Mouse (Mus musculus) heart, adult 8-10 months (tissue): ENCODE results near the gene Pcsk2. TPM values are rescaled to one million over a fixed set of nuclear protein-coding genes. Genes with fewer than 3 reads are reported as not detected.

Experiments used
- DNase-seq: peaks from one replicate; pipeline ENCODE4 v3.0.0; 2022; ENCODE audit warnings: low spot score
- total RNA-seq, 4 experiments: library from RNA; stranded (reverse); gene quantifications; 2 replicates each; pipeline ENCODE4 v1.2.4; 2022

Gene Pcsk2
- under 1 TPM in 2 of 4 experiments, not detected in 2; 0.06 TPM for total RNA-seq

DNA sequence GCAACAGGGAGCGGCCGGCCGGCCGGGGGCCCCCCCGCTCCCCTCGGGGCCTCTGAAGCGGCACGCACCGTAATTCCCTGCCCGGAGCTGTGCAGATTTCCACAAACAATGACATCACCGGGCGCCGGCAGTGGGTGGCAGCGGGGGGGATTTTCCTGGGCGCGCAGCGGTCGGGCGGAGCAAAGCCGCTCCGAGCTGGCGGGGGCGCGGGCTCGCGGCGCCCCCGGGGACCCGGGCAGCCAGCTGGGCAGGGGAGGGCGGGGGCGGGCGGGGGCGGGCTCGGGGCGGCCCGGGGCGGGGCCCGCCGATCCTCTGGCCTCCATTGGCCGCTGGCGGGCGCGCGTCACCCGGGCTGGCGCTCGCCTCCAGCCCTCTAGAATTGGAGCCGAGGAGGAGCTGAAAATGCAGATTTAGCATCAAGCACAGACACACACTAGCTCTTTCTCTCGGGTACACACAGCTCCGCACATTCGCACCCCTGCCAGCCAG is at the start of gene Pcsk2:
Gene Pcsk2, plus strand, starts transcription at position 399 of the 489 bp plus-strand sequence.
- DNase-seq: no peak

DNA sequence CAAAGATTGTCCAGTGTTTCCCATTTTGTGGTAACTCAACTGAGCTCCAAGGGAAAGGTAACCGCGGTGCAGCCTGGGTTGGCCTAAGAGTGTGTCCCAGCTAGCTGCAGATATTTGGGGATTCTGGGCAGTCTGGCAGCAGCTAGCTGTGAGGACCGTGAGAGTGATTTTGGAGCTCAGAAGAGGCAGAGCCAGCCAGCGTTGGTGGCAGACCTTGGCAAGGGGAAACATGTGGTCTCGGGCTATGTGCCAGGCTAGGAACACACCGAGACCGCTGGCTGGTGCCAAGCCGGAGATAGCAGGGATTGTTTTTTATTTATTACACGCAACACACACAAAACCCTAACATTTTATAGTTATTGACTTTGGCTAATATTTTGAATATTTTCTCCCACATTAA is 45.1 kb upstream of the Pcsk2 start:
- no peak for DNase-seq

DNA sequence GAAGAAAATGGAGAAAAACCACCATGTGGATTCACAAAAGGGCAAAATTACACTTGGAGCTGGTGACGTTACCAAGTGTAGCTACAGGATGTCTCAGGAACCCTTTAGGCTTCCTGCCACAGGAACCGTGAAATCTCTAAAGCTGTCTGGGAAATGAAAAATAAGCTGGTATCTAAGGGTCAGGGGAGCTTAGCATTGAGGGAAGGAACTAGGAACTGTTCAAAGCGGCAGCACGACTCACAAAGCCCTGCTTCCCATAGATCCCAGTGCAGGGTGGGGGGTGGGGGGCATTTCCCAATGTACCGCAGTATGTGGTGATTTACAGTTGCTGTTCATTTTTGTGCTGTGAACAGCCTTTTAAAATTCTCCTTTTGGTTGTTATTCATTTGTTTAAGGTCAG is 44.2 kb upstream of the Pcsk2 start:
- no peak for DNase-seq

DNA sequence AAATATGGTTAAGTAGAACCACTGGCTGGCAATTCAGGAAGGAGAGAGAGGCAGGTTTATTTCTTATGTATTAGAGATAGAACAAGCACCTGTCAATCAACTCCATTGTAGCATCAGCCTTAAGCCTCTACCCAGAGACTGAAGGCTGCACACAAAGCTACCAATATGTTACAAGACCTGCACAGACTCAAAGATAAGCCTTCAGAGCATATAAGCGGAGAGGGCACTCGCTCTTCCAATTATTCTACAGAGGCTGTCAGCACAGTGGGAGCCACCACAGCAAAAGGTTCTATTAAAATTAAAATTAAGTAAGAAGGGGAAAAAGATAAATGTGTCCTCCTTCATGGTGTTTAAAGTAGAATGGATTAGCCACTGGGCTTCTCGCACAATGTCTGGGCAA is 43.8 kb upstream of the Pcsk2 start:
- no peak for DNase-seq

DNA sequence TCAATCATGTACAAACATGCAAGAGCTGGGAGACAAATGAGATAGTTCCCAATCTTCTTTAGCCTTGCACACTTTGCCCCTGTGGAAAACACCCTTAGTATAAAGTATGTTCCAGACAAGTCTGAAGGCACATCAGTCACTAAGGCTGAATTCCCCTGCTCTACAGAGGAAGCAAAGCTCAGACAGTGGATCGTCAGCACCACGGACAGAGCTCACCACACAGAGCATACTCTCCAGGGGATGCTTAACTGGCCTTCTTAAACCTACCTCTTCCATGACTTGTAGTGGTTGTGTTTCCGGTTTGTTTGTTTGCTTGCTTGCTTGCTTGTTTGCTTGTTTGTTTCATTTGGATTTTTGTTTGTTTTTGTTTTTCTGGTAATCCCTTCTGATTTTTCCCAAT is 9.5 kb upstream of the Pcsk2 start:
- DNase-seq: no peak

DNA sequence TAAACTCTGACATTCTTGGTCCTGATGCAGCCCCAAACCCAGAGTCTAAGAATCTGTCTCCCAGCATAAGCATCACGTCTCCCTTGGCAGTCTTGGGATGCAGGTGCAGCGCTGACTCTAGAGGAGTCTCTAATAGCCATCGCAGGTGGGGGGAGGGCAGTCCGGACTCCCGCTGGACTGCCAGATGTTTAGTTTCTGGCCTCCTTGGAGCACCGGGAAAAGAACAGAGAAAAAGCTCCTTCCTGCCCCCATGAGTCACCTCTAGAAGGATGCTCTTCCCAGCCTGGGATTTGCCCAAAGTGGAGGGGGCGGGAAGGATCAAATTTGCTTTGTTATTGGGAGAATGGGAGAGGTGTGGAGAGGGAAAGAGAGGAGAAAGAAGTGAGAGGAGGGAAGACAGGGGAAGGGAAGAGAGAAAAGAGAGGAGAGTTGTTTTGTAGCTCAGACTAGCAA is 631 bp upstream of the Pcsk2 start:
- DNase-seq: no peak

DNA sequence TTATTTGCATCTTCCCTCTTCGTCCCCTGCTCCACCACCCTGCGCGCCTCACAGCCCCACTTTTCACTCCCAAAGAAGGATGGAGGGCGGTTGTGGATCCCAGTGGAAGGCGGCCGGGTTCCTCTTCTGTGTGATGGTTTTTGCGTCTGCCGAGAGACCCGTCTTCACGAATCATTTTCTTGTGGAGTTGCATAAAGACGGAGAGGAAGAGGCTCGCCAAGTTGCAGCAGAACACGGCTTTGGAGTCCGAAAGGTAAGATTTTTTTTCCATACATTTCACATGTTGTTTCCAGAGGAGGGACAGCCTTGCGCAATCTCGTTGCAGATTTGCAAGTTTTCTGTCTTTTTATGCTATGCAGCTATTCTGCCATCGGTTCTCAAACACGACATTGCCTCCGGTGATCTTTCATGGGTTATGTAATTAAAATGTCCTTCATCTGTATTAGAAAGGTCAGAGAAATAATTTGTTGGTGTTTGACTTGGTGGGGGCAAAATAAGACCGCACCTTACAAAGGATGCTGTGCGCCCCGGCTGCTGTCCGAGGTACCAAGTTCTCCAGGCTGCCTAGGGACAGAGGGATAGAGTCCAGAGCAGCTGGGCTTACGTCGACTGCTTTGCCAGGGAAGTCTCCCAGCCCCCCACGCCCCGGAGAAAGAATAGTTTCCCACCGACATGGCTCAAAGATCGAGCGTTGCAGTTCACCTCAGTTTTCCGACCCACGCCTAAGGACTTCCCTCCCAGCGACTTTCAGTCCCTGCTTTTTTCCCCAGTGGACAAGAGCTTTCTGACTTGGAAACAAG is 656 bp downstream of the Pcsk2 start:
- no peak for DNase-seq

DNA sequence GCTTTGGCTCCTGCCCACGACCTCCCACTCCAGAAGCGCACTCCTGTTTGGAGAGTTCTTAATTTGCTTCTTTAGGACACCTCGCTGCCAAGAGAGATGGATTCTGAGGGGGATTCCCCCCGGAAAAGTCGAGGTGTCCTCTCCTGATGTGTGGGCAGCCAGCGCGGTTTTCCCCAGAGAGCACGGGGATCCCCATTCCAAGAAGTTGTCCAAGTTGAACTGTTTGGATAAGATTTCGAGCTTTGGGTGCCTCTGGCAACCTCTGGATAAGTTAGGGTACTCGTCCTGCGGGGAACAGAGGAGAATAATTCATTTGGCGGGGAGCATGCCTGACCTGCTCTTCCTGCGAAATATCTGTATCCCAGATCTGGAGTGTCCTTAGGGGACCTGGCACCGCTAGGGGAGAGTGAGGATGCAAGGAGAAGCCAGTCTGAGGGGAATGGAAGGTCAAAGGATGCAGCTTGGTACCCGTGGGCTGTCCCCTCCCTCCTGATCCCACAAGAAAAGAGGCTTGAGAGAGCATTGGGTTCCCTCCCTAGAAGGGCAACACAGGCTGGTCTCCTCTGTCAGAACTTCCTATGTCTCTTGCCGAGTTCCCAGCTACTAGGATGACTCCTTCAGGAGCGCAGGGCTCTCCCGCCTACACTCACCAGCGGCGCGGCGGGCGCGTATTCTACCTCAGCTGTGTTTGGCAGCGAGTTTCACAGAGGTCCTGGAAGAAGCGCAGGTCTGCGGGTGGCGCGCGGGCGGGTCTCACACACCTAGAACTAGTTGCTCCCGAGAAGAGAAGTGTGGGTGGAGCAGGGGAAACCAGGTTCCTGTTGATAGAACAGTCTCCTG is 1.5 kb downstream of the Pcsk2 start:
- DNase-seq: no peak

DNA sequence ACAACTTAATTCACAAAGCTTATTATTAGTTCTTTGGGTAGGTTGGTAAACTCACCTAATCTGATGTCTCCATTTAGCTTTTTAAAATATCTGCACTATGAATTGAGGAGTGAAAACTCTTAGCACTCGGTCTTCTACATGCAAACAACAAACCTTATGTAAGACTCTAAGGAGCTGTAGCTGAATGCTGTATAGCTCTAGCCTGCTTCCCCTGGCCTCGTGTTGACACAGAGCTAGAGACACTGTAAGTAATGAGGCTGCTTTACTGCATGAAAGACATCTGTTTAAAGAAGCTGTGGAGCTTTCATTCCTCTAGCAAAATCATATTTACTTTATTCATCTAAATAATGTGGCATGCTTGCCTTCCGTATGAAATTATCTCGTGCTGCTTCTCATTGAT is 14.4 kb downstream of the Pcsk2 start:
- DNase-seq: no peak

DNA sequence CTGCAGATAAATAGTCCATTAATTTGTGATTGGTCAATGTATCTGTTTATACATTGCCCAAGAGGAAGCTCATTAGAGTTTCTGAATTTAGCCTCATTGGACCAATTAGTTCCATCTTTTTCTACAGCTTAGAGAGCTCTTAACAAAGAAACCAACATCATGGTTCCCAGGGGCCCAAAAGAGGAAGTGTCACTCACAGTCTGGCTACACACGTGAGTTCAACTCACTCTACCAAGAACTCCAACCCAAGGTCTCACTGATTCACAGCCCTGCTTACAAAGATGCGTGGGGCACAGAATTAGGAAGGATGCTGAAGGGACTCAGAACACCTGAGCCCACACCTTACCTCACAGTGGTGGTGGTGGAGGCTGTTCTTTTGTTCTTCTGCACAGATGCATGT is 19.1 kb downstream of the Pcsk2 start:
- no peak for DNase-seq

DNA sequence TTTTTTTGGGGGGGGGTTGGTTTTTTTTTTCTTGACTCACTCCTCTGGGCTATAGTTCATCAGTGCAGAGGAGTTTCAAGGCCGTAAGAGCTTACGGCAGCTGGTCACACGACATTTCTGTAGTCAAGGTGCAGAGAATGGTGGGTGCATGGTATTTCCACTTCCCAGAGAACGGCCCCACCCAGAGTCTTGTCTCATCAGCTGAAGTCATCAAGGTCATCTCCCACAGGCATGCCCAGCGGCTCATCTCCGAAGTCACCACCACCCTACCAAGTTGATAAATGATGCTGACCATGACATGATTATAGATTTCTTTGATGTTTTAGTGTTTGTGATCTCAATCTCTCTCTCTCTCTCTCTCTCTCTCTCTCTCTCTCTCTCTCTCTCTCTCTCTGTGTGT is 20.0 kb downstream of the Pcsk2 start:
- DNase-seq: no peak

DNA sequence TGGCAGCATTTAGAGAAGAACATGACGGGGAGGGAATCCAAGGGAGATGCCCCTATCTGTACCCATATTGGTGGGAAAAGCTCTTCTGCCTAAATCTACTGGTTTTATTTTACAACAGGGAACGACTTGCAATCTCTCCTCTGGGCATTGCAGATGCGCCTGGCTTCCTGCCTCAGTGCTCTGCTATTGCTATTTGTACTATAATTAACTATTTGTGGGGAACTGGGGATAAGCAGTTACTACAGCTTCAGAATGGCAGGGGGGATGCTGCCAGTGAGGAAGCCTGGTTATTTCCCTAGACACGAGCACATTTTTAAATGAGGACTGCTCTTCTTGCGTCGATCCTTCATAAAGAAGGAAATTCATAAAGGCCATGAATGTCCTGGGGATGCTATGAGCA is 39.4 kb downstream of the Pcsk2 start:
- no peak for DNase-seq

DNA sequence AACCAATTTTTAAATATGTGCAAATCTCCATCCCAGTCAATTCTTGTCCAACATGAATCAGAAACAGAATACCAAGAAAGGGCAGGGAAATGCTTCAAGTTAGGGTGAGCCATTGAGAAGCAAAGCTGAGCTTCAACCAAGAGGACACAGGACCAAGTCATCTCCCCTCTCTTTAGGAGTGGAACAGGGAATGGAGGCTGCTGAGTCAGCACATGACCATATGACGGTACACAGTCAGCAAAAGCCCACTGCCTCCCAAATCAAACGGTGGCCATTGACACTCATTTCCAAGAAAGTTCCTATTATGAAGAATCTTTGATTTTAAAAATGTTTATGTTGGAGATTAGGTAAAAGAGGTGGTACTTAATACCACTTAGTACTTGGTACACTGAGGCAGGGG is 44.4 kb downstream of the Pcsk2 start:
- DNase-seq: no peak

DNA sequence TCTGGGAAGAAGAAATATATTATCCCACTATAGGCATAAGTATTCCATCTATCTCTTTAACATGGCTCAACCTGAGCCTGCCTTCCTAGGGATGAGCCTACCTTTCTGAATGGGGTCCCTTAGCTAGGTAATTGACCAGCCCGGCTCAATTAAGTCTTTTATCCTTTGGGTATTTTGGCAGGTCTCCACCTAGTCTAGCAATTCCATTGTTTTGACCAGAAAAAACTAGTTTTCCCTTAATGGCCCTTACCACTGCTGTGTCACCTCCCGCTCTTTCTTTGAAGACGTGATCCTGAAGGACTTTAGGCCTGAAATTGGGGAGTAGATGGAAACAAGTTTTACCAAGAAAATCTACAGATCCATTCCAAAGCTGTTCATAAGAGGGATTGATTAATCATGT is 57.1 kb downstream of the Pcsk2 start:
- DNase-seq: no peak

DNA sequence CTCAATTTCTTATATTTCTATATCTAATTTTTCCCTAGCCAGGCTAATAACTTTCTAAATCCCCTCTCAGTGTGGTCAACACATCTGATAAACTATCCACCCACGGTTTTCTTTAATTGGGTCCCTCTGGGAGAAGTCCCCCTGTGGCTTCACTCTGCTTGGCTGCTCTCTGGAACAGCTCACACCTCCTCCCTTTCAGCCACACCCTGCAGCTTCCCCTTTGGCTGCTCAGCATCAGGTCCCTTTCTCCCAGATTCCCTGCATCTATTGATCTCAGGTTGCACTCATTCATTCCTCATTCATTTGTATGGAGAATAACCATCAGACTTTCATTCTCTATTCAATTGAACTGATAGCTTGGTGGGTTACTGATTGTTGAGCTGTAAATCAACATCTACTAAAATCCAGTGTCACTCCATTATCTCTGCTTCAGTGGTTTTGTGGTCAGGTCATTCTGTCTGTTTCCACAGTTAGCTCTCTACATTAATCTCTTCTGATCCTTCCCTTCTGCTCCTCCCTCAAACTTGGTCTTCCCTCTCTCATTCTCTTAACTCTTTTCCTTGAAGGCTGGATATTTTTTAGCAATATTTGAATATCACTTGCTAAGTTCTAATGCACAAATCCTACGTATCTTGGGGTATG is 58.0 kb downstream of the Pcsk2 start:
- DNase-seq: no peak

DNA sequence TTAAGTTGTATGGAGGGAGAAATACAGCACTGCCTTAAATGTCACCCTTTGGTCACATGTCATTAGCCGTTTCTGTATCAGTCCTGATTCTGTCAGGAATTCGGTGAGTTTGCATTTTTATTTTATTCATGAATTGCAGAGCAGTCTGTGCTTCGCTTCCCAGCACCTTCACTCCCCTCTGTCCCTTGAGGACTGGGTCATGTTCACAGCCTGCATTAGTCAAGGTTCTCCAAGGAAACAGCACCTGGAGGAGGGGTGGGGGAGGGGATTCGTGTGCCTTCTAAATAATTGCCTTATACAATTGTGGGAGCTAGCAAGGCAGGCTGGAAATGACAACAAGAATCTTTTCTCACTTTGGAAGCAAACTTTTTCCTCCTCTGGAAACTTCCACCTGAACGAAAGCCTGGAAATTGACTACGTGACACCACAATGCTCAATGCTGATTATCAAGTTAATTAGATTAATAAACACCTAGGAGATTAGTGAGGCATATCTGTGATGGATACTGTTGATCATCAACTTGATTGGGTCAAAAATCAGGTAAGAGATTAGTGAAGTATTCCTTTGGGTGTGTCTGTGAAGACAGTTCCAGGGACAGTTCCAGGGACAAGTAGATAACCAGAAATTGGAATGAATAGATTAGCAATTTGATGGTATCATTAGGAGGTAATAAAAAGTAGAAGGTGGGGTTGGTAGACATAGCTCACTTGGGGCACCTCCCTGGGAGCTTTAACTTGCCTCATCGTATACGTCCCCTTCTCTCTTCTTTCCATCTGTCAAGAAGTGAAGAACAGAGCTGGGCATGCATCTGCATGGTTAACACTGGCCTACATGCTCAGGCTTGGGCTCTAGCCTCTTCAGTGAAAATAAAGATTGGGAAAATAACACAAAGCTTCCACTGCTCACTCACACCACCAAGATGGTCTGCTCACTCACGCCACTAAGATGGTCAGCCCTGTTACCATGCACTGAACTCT is 64.7 kb downstream of the Pcsk2 start:
- no peak for DNase-seq

DNA sequence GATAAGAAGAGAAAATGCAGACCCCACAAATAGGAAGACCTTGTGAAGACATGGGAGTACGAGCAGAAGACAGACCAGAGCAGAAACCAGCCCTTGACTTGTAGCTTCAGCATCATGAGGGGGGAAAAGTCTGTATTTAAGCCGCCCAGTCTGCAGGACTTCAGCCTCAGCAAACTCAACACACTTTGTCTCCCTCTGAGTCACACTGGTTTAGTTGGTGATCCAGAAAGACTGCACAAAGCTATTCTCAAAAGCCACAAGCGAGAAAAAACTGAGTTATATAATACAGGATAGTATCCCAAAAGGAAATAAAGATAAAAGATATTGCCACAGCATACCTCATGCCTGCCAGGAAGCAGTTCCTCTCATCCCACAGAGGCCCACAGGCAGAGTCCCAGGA is 67.5 kb downstream of the Pcsk2 start:
- no peak for DNase-seq

DNA sequence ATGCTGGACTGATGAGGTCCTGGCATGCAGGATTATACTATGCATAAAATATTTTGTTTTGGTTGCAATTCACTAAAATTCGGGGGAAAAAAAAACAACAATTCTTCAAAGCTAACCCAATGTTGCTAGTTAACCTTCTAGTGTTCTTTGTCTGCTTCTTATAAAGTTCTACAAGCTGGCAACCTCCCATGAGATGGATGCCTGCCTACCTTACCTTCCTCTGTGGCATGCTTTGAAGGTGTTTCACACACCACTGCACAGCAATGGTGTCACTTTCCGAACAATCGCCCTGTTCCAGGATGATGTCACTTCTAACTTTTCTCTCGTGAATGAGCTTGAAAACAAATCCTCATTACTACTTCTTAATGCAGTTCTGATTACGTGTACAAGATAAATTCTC is 68.8 kb downstream of the Pcsk2 start:
- DNase-seq: no peak

DNA sequence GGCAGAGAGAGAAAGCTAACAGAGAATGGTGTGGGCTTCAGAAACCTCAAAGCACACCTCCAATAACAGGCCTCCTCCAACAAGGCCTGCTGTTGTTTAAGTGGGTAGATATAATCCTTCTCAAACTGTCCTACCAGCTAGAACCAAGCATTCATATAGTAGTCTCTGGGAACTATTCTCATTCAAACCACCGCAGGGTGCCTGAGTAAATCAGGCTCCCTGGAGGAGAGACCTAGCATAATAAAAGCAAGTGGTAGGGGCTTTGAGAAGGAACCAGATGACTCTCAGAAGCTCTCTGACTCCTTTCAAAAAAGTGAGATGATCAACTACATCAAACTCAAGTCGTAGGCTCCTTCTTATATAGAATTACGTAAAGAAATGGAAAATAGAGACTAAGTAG is 75.0 kb downstream of the Pcsk2 start:
- no peak for DNase-seq

DNA sequence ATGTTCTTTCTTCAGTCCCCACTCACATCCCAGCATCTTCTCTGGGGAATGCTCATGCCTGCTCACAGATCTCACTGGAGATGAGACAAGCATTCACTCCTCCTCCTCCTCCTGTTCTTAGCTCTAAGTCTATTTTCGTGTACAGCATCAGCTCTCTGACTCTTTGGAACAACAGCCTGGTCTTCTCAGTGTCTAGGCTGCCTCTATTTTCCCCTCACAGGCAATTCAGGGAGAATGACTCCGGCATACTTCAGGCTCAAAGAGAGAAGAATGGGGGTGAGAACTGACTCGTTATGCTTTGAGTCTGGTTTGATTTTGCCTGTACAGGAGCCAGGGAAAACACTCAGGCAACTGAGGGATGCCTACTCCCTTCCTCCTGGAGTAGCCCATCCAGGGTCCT is 78.0 kb downstream of the Pcsk2 start:
- DNase-seq: no peak

DNA sequence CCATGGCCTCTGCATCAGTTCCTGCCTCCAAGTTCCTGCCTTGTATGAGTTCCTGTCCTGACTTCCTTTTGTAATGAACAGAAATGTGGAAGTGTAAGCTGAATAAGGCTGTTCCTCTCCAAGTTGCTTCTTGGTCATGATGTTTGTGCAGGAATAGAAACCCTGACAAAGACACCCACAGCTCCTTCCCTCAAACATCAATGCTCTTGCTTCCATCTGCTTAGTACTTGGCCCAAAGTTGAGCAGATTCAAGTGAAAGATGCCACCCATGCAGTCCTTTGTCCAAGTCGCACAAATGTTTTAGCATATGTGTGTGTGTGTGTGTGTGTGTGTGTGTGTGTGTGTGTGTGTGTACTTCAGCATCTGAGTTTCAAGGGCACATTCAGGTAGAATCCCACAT is 97.3 kb downstream of the Pcsk2 start:
- no peak for DNase-seq
